Mouse (Mus musculus): ENCODE data around the gene Ctps.

- TF ChIP-seq GATA1 (IDR thresholded peaks at IDR 0.05; ENCODE audit: low read length) (no peak), TAL1 (IDR thresholded peaks at IDR 0.05; ENCODE audit: low read length) (no peak)
Measured at GRCm38 (mm10) chr4:120517335-120517734, 52.7 kb downstream of the Ctps start.
